Mouse (Mus musculus): ENCODE data around the gene Prss53. TPM values are rescaled to one million over a fixed set of nuclear protein-coding genes. Genes with fewer than 3 reads are reported as not detected.
A peak's percentile ranks its signal among the peaks of the same experiment; 100 is the strongest.

The Prss53 gene
- polyA plus RNA-seq, 1 experiment, result not detected

DNA sequence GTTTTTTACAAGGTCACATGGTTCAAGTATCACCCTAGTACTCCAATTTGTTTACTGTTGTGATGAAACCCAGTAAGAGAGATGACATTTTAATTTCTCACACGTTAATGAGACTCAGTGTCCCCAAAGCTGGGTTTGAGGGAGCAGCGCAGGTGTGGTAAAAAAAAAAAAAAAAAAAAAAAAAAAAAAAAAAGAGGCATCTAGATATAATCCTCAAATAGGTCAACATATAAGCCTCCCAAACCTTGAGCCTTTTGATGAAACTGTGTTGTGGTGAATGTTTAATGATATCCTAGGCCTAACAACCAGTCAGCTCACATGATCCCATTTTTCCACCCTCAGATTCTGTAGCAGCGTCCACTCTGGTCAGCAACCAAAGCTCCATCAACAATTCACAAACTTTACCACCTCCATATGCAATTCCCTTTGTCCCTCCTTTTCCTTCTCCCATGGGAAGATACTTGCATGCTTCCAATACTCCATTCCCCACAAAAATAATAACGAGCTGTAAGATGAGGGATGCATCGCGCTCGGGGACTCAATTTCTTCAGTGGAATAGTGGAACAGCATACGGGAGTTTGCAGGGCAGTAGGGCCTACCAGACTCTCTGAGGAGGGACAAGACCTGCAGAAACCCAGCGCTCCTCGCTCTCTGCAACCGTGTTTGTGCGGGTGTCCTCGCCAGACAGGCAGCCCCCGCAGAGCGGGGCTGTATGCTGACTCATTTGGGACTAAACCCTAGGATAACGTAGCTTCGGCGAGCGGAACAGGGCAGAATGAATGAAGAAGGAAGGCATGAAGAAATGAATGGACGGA, 15.8 kb downstream of the Prss53 start:
- 4% methylated on average over 20 of the region's 20 CpGs for WGBS
- H3K4me3 ChIP-seq (ENCODE audit: insufficient read depth, low read depth, low read length), result peak overlapping the region; percentile 90
- H3K27ac ChIP-seq (ENCODE audit: insufficient read depth, low read depth, low read length), result peak overlapping the region; percentile 82
- H3K4me1 ChIP-seq (ENCODE audit: control insufficient read depth, insufficient read depth, low read length), result peaks cover 3% of the 10 kb centered on the region; the same call in 1 of the 2 replicates
- TF ChIP-seq POLR2A (IDR thresholded peaks at IDR 0.05; ENCODE audit: insufficient read depth, low read depth, low read length) (no peak), CTCF (IDR thresholded peaks at IDR 0.05; ENCODE audit: insufficient read depth, low read depth, low read length) (no peak)

DNA sequence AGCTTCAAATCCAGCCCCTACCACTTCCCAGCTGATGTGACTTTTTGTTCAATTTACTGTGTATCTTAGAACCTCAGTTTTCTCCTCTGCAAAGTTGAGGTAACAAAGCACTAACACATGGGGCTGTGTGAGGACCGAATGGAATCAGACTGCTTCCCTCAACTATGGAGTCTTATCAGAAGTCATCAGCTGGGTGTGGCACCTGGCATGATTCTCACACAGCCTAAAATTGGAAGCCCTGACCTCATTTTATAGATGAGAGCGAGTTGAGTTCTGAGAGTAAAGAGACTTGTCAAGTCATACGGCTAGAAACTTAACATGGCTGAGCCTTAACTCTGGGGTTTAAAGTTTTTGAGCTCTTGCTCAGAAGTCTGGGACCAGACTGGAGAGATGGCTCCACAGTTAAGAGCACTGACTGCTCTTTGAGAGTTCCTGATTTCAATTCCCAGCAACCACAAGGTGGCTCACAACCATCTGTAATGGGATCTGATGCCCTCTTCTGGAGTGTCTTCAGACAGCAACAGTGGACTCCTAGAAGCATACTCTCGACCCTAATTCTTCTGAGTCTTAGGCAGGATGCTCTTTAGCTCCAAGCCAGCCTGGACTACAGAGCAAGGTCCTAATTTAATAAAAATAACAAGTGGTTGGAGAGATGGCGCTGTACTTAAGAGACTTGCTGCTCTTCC, 20.5 kb downstream of the Prss53 start:
- WGBS, result 81% methylated on average over 5 of the region's 5 CpGs
- Histone ChIP-seq H3K27ac (ENCODE audit: insufficient read depth, low read depth, low read length) (no peak overlapping the region), H3K4me1 (ENCODE audit: control insufficient read depth, insufficient read depth, low read length) (peaks cover 9% of the 10 kb centered on the region; the same call in 1 of the 2 replicates), H3K4me3 (ENCODE audit: insufficient read depth, low read depth, low read length) (no peak overlapping the region)
- no peak for TF ChIP-seq CTCF (IDR thresholded peaks at IDR 0.05; ENCODE audit: insufficient read depth, low read depth, low read length)
- TF ChIP-seq POLR2A (IDR thresholded peaks at IDR 0.05; ENCODE audit: insufficient read depth, low read depth, low read length), result no peak

DNA sequence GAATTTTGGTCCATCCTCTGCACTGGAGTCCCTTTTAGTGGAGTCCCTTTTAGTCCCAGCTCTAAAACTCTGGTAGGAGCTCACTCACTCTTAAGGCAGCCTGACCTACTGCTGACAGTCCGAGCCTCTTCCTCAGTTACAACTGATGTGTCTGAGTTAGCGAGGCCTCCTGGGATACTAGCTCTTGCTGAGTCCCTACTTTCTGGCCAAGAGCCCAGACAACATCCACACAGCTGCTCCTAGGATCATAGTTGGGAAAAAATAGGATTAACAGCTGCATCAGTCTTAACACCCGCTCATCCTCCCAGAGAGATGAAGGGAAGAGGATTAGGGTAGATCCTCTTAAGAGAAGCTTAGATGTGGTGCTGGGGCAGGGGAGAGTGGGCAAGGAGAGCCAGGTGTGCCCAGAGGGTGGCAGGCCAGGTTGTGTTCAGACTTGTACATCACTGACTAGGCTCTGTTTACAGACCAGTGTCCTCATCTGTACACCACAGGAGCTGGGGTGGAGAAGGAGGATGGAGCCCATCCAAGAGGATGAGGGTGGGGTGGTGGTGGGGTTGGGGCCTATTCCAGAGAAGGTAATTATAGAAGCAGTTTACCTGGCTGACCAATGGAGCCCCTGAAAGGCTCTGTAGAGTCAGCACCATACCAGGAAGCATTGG, 21.5 kb downstream of the Prss53 start:
- WGBS, result 28% methylated on average over 3 of the region's 3 CpGs
- no peak overlapping the region for H3K27ac ChIP-seq (ENCODE audit: insufficient read depth, low read depth, low read length)

DNA sequence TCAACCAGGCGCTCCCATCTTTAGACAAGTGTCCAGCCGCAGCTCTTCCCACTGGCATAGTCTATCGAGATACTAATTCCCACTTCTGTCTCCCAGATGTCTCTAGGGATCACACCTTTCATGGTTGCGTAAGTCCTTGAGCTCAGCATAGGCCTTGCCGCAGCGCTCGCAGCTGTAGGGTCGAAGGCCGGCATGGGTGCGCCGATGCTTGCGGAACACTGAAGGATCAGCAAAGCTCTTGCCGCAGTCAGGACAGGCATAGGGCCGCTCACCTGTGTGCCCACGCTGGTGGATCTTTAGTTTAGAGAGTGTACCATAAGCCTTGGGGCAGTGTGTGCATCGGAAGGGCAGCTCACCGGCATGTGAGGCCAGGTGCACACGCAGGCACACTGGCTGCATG, 23.1 kb downstream of the Prss53 start:
- 96% methylated on average over 18 of the region's 18 CpGs for WGBS
- Histone ChIP-seq H3K4me3 (ENCODE audit: insufficient read depth, low read depth, low read length) (no peak overlapping the region), H3K4me1 (ENCODE audit: control insufficient read depth, insufficient read depth, low read length) (peaks cover 9% of the 10 kb centered on the region; the same call in 1 of the 2 replicates), H3K27ac (ENCODE audit: insufficient read depth, low read depth, low read length) (no peak overlapping the region)
- TF ChIP-seq POLR2A (IDR thresholded peaks at IDR 0.05; ENCODE audit: insufficient read depth, low read depth, low read length) (no peak), CTCF (IDR thresholded peaks at IDR 0.05; ENCODE audit: insufficient read depth, low read depth, low read length) (no peak)

More for the DNA sequence above, 21.5 kb downstream of the Prss53 start:
- H3K4me3 ChIP-seq (ENCODE audit: insufficient read depth, low read depth, low read length), result no peak overlapping the region
- H3K4me1 ChIP-seq (ENCODE audit: control insufficient read depth, insufficient read depth, low read length), result peaks cover 9% of the 10 kb centered on the region; the same call in 1 of the 2 replicates
- TF ChIP-seq CTCF (IDR thresholded peaks at IDR 0.05; ENCODE audit: insufficient read depth, low read depth, low read length), result no peak
- TF ChIP-seq POLR2A (IDR thresholded peaks at IDR 0.05; ENCODE audit: insufficient read depth, low read depth, low read length), result no peak

DNA sequence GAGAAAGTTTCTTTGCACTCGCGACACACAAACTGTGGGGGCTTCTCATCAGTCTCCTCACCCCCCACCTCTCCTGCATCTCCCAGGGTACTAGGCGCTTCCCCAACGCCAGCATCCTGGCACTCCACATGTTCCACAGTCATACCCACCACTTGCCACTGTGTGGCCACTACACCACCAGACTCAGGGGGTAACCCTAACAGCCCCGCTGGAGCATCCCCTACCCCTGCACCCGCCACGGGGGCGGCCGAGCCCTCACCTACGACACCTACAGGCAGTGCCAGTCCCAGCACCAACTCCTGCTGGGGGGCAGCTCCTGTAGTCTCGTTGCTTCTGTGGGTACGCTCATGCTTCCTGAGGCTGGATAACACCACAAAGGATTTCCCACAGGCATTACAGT, 24.3 kb downstream of the Prss53 start:
- no peak for TF ChIP-seq CTCF (IDR thresholded peaks at IDR 0.05; ENCODE audit: insufficient read depth, low read depth, low read length)
- TF ChIP-seq POLR2A (IDR thresholded peaks at IDR 0.05; ENCODE audit: insufficient read depth, low read depth, low read length), result no peak
- Histone ChIP-seq H3K27ac (ENCODE audit: insufficient read depth, low read depth, low read length) (no peak overlapping the region), H3K4me3 (ENCODE audit: insufficient read depth, low read depth, low read length) (no peak overlapping the region), H3K4me1 (ENCODE audit: control insufficient read depth, insufficient read depth, low read length) (peaks cover 9% of the 10 kb centered on the region; the same call in 1 of the 2 replicates)
- WGBS, result 91% methylated on average over 12 of the region's 12 CpGs

DNA sequence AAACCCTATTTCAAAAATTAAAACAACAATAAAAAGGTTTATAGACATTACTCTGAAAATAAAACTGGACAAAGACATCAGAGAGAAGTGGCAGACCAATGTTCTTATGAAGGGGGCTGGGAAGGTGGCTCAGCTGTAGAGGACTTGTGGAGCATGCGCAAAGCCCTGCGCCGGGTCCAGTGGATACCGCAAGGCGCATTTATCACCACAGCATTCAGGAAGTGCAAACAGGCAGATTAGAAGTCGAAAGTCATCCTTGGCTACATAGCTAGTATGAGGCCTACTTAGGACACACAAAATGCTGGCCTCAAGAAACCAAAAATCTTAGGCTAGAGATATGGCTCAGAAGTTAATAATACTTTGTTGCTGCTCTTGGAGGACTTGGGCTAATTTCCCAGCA, 32.5 kb downstream of the Prss53 start:
- TF ChIP-seq CTCF (IDR thresholded peaks at IDR 0.05; ENCODE audit: insufficient read depth, low read depth, low read length) (no peak), POLR2A (IDR thresholded peaks at IDR 0.05; ENCODE audit: insufficient read depth, low read depth, low read length) (no peak)
- H3K27ac ChIP-seq (ENCODE audit: insufficient read depth, low read depth, low read length), result no peak overlapping the region
- H3K4me3 ChIP-seq (ENCODE audit: insufficient read depth, low read depth, low read length), result no peak overlapping the region
- no peaks in the 10 kb centered on the region for H3K4me1 ChIP-seq (ENCODE audit: control insufficient read depth, insufficient read depth, low read length)
- WGBS, result 98% methylated on average over 6 of the region's 6 CpGs

DNA sequence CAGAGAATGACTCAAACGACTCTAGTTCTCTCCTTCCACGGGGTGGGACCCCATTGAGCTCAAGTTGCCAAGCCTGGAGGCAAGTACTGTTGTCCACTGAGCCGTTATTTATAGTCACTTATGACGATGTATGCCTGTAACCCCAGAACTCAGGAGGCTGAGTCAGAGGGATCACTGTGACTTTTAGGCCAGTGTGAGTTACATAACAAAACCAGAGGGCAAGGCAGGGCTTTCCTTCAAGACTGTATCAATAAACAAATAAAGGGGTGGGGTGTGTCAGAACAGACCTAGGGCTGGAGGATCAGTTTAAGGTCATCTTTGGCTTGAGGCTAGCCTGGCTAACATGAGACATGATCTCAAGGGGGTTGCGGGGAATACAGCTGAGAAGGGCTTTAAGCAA, 39.9 kb downstream of the Prss53 start:
- Histone ChIP-seq H3K4me1 (ENCODE audit: control insufficient read depth, insufficient read depth, low read length) (no peaks in the 10 kb centered on the region), H3K4me3 (ENCODE audit: insufficient read depth, low read depth, low read length) (no peak overlapping the region), H3K27ac (ENCODE audit: insufficient read depth, low read depth, low read length) (no peak overlapping the region)
- TF ChIP-seq POLR2A (IDR thresholded peaks at IDR 0.05; ENCODE audit: insufficient read depth, low read depth, low read length) (no peak), CTCF (IDR thresholded peaks at IDR 0.05; ENCODE audit: insufficient read depth, low read depth, low read length) (no peak)
- 63% methylated on average over 5 of the region's 5 CpGs for WGBS

DNA sequence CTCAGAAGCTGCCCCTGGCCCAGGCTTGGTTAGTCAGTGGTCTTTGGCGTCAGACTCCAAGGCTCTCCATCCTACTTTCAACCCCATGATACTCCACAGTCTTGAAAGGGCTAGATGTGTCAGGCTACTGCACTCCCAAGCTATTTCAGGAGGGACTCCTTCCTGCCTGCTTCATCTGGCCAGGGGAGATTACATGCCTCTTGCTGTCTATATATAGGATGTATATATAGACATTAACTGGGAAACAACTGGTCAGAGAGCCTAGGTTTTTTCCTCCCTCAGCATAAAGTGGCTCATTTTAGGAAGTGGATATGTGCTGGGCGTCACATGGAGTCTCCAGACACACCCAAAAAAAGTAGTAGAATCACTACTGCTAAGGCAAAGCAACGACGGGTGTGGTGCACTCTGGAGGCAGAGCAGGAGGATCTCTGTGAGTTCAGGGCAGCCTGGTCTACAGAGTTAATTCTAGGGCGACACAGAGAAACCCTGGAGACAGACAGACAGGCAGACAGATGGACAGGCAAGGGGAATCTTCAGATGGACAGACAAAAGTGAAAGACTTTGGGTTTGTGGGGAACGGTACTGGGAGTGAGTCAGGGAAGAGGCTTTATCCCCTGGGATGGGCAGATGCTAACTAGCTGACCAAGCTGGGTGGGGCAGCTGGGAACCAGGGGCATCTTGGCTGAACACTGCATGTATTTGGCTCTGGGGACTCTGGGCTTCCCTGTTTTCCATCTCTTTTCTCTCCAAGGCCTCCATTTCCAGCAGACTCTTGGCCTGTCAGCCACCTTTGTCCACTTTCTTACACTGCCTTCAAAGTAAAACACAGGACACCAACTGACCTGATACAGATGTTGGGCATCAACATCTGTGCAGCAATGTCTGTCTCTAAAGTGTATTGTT, 40.5 kb downstream of the Prss53 start:
- TF ChIP-seq POLR2A (IDR thresholded peaks at IDR 0.05; ENCODE audit: insufficient read depth, low read depth, low read length) (no peak), CTCF (IDR thresholded peaks at IDR 0.05; ENCODE audit: insufficient read depth, low read depth, low read length) (no peak)
- Histone ChIP-seq H3K4me1 (ENCODE audit: control insufficient read depth, insufficient read depth, low read length) (no peaks in the 10 kb centered on the region), H3K4me3 (ENCODE audit: insufficient read depth, low read depth, low read length) (no peak overlapping the region), H3K27ac (ENCODE audit: insufficient read depth, low read depth, low read length) (no peak overlapping the region)
- WGBS, result 79% methylated on average over 6 of the region's 6 CpGs

Data from olfactory bulb, adult 2 months (tissue).